Mouse (Mus musculus) liver, embryonic 14.5 days (tissue): Measurements from ENCODE around the gene Zfp346. TPM values are rescaled to one million over a fixed set of nuclear protein-coding genes. Genes with fewer than 3 reads are reported as not detected.

ENCODE experiments used
- ATAC-seq: fragments of 200-750 bp; cut with Nextera tagmentation; 2 replicates; pipeline ENCODE4 v1.8.0; 2017; ENCODE audit warnings: moderate number of reproducible peaks, mild to moderate bottlenecking, moderate library complexity; ENCODE audit not compliant: insufficient read depth
- DNase-seq, 3 experiments: peaks; one replicate each; pipeline ENCODE4 v3.0.0-alpha.2; 2012 to 2013; ENCODE audit warnings: low read depth in 3 of 3, low spot score in 3 of 3
- H3K27ac ChIP-seq: fragments of 300-500 bp; sonication (generic); 2 replicates; pipeline ENCODE4 v1.5.1; 2014; ENCODE audit warnings: moderate library complexity, mild to moderate bottlenecking, control low read depth, inconsistent platforms
- H3K27me3 ChIP-seq: fragments of 300-500 bp; sonication (generic); 2 replicates; pipeline ENCODE4 v1.6.1; 2014; ENCODE audit warnings: mild to moderate bottlenecking, low read length, moderate library complexity; ENCODE audit not compliant: control insufficient read depth, insufficient read depth
- H3K36me3 ChIP-seq: fragments of 300-500 bp; sonication (generic); replicated peaks from 2 replicates; pipeline ENCODE4 v1.6.1; 2014; ENCODE audit warnings: low read depth; ENCODE audit not compliant: control insufficient read depth, insufficient read depth
- H3K4me1 ChIP-seq, 2 experiments: fragments of 200-500 bp in 1 of 2; fragments of 300-500 bp in 1 of 2; sonication (generic) in 1 of 2; replicated peaks; 2 replicates each; pipeline ENCODE4 v1.6.1; 2012 to 2014; ENCODE audit warnings: antibody characterized with exemption in 1 of 2, inconsistent platforms in 1 of 2, low read length in 1 of 2; ENCODE audit not compliant: control insufficient read depth in 2 of 2, insufficient read depth in 2 of 2
- H3K4me2 ChIP-seq: fragments of 300-500 bp; sonication (generic); 2 replicates; pipeline ENCODE4 v1.6.1; 2014; ENCODE audit warnings: low read depth, mild to moderate bottlenecking, control low read depth, moderate library complexity
- H3K4me3 ChIP-seq, 2 experiments: fragments of 200-500 bp in 1 of 2; fragments of 300-500 bp in 1 of 2; sonication (generic) in 1 of 2; 2 replicates each; pipeline ENCODE4 v1.5.1; 2012 to 2014; ENCODE audit warnings: low read depth in 2 of 2, low read length in 2 of 2, mild to moderate bottlenecking in 2 of 2, control low read depth in 1 of 2, inconsistent platforms in 1 of 2, moderate library complexity in 1 of 2; ENCODE audit not compliant: insufficient read depth in 1 of 2
- H3K9ac ChIP-seq: fragments of 300-500 bp; sonication (generic); replicated peaks from 2 replicates; pipeline ENCODE4 v1.6.1; 2014; ENCODE audit warnings: mild to moderate bottlenecking, control low read depth, moderate library complexity
- H3K9me3 ChIP-seq: fragments of 300-500 bp; sonication (generic); 2 replicates; pipeline ENCODE4 v1.6.1; 2016; ENCODE audit warnings: low read length, mixed read lengths; ENCODE audit not compliant: control insufficient read depth
- CTCF ChIP-seq: IDR thresholded peaks from 2 replicates; pipeline ENCODE4 v1.5.1; 2016; ENCODE audit warnings: antibody characterized with exemption, low read depth, control low read depth
- EP300 ChIP-seq: IDR thresholded peaks from 2 replicates; pipeline ENCODE4 v1.6.1; 2016; ENCODE audit warnings: antibody characterized with exemption, low read depth
- WGBS: fragments of 180-500 bp; shearing (Covaris S2); extraction: QIAGEN DNeasy Blood & Tissue Kit; methylation state at CpG from one replicate; pipeline ENCODE4 v1.1.7; 2014; ENCODE audit not compliant: insufficient replicate concordance; 5-methylcytosine and 5-hydroxymethylcytosine counted together
- polyA plus RNA-seq, 2 experiments: library from polyadenylated mRNA; depleted of rRNA in 1 of 2; stranded (reverse) in 1 of 2; unstranded in 1 of 2; fragments of >200 nt; fragmentation: Nextera tagmentation in 1 of 2; extraction: Ambion mirVana in 1 of 2; gene quantifications; 2 replicates each; pipeline versions ENCODE4 v1.2.1 to v1.2.3; 2012 to 2014

Zfp346 gene
- polyA plus RNA-seq, 2 experiments = 5.6 to 11.4 TPM

- ATAC-seq = no peak
These were observed 73.4 kb downstream of the Zfp346 start for GRCm38 (mm10) chr13:55178556-55178955.

GRCm38 (mm10) chr13:55179591-55179990 is 74.5 kb downstream of the Zfp346 start:
- no peak for TF ChIP-seq CTCF
- no peak for TF ChIP-seq EP300
- ATAC-seq = no peak
- peaks cover 2 to 15% of the 10 kb centered on the region in 2 experiments; a peak in 3 of 4 replicates for H3K4me1 ChIP-seq
- H3K27me3 ChIP-seq = no peaks in the 10 kb centered on the region
- H3K36me3 ChIP-seq = no peaks in the 10 kb centered on the region
- H3K4me2 ChIP-seq = no peak overlapping the region
- DNase-seq = no peak
- H3K9ac ChIP-seq = no peak overlapping the region
- no peak overlapping the region for H3K4me3 ChIP-seq
- no peaks in the 10 kb centered on the region for H3K9me3 ChIP-seq
- no peak overlapping the region for H3K27ac ChIP-seq
- WGBS = 82% methylated on average over 3 of the region's 3 CpGs

More at GRCm38 (mm10) chr13:55178556-55178955, 73.4 kb downstream of the Zfp346 start:
- no peaks in the 10 kb centered on the region for H3K9me3 ChIP-seq
- H3K27ac ChIP-seq = no peak overlapping the region
- peak in 2 of 3 experiments; percentile 47 to 53 for DNase-seq
- no peaks in the 10 kb centered on the region for H3K27me3 ChIP-seq
- no peaks in the 10 kb centered on the region for H3K36me3 ChIP-seq
- no peak for TF ChIP-seq EP300
- peak; percentile 85 for TF ChIP-seq CTCF
- H3K4me3 ChIP-seq = no peak overlapping the region
- H3K9ac ChIP-seq = no peak overlapping the region
- no peak overlapping the region for H3K4me2 ChIP-seq
- H3K4me1 ChIP-seq = peaks cover 2 to 15% of the 10 kb centered on the region in 2 experiments; a peak in 3 of 4 replicates
- 46% methylated on average over 2 of the region's 2 CpGs for WGBS

- Histone ChIP-seq H3K27ac (peak overlapping the region; percentile 50), H3K36me3 (no peaks in the 10 kb centered on the region)
- DNase-seq = no peak
These were observed 76.7 kb downstream of the Zfp346 start for GRCm38 (mm10) chr13:55181786-55182172.

GRCm38 (mm10) chr13:55182173-55182894 is 77.2 kb downstream of the Zfp346 start:
- H3K9me3 ChIP-seq = no peaks in the 10 kb centered on the region
- H3K9ac ChIP-seq = peak overlapping the region; percentile 60
- ATAC-seq (peak; percentile 90), DNase-seq (peak; percentile 37 to 78 (median 68))
- 8% methylated on average over 23 of the region's 23 CpGs for WGBS
- H3K27ac ChIP-seq = peak overlapping the region; percentile 50
- peaks cover 2 to 15% of the 10 kb centered on the region in 2 experiments; a peak in 3 of 4 replicates for H3K4me1 ChIP-seq
- peak overlapping the region; percentile 50 to 65 for H3K4me3 ChIP-seq
- TF ChIP-seq CTCF = peak; percentile 84
- TF ChIP-seq EP300 = no peak
- H3K4me2 ChIP-seq = peak overlapping the region; percentile 67
- no peaks in the 10 kb centered on the region for H3K36me3 ChIP-seq
- H3K27me3 ChIP-seq = no peaks in the 10 kb centered on the region

More at GRCm38 (mm10) chr13:55181786-55182172, 76.7 kb downstream of the Zfp346 start:
- TF ChIP-seq EP300 (no peak), CTCF (no peak)
- Histone ChIP-seq H3K9ac (peak overlapping the region; percentile 60), H3K4me2 (peak overlapping the region; percentile 67), H3K4me3 (peak overlapping the region; percentile 50 to 65), H3K9me3 (no peaks in the 10 kb centered on the region), H3K27me3 (no peaks in the 10 kb centered on the region), H3K4me1 (peaks cover 2 to 15% of the 10 kb centered on the region in 2 experiments; a peak in 3 of 4 replicates)
- WGBS = 32% methylated on average over 2 of the region's 2 CpGs
- no peak for ATAC-seq

GRCm38 (mm10) chr13:55183382-55183781 is 78.3 kb downstream of the Zfp346 start:
- Histone ChIP-seq H3K9me3 (no peaks in the 10 kb centered on the region), H3K9ac (no peak overlapping the region), H3K27me3 (no peaks in the 10 kb centered on the region), H3K4me3 (no peak overlapping the region), H3K4me1 (peaks cover 2 to 15% of the 10 kb centered on the region in 2 experiments; a peak in 3 of 4 replicates), H3K36me3 (no peaks in the 10 kb centered on the region), H3K27ac (no peak overlapping the region), H3K4me2 (no peak overlapping the region)
- TF ChIP-seq EP300 (no peak), CTCF (no peak)
- no peak for DNase-seq
- 69% methylated on average over 6 of the region's 6 CpGs for WGBS
- ATAC-seq = no peak

Other genes starting within 250 kb of the Zfp346 start
- gene Unc5a, start 155.9 kb upstream of the Zfp346 start, polyA plus RNA-seq (2012; rRNA removed) = 0.37 and 0.56 TPM in 2 replicates
- 0.43 and 0.72 TPM in 2 replicates for gene Unc5a, start 155.9 kb upstream of the Zfp346 start, polyA plus RNA-seq (2014; fragmentation: Nextera tagmentation; extraction: Ambion mirVana)
- 3.5 and 3.9 TPM in 2 replicates for gene Hk3, start 83.9 kb upstream of the Zfp346 start, polyA plus RNA-seq (2012; rRNA removed)
- gene Hk3, start 83.9 kb upstream of the Zfp346 start, polyA plus RNA-seq (2014; fragmentation: Nextera tagmentation; extraction: Ambion mirVana) = 3.3 and 3.8 TPM in 2 replicates
- gene Uimc1, start 5.0 kb upstream of the Zfp346 start, polyA plus RNA-seq (2012; rRNA removed) = 6.0 and 12.5 TPM in 2 replicates
- gene Uimc1, start 5.0 kb upstream of the Zfp346 start, polyA plus RNA-seq (2014; fragmentation: Nextera tagmentation; extraction: Ambion mirVana) = 16.0 and 16.6 TPM in 2 replicates
- gene Gm17617, start 28.2 kb downstream of the Zfp346 start, polyA plus RNA-seq (2012; rRNA removed) = not detected in 2 replicates
- not detected in 2 replicates for gene Gm17617, start 28.2 kb downstream of the Zfp346 start, polyA plus RNA-seq (2014; fragmentation: Nextera tagmentation; extraction: Ambion mirVana)
- gene Fgfr4, start 47.3 kb downstream of the Zfp346 start, polyA plus RNA-seq (2012; rRNA removed) = 3.9 and 4.7 TPM in 2 replicates
- 3.3 and 4.5 TPM in 2 replicates for gene Fgfr4, start 47.3 kb downstream of the Zfp346 start, polyA plus RNA-seq (2014; fragmentation: Nextera tagmentation; extraction: Ambion mirVana)
- 7.0 and 8.0 TPM in 2 replicates for gene Nsd1, start 104.5 kb downstream of the Zfp346 start, polyA plus RNA-seq (2012; rRNA removed)
- 13.8 and 15.8 TPM in 2 replicates for gene Nsd1, start 104.5 kb downstream of the Zfp346 start, polyA plus RNA-seq (2014; fragmentation: Nextera tagmentation; extraction: Ambion mirVana)
- 129 and 130 TPM in 2 replicates for gene Prelid1, start 215.2 kb downstream of the Zfp346 start, polyA plus RNA-seq (2012; rRNA removed)
- 230 and 238 TPM in 2 replicates for gene Prelid1, start 215.2 kb downstream of the Zfp346 start, polyA plus RNA-seq (2014; fragmentation: Nextera tagmentation; extraction: Ambion mirVana)
- 42.3 and 47.1 TPM in 2 replicates for gene Rab24, start 216.6 kb downstream of the Zfp346 start, polyA plus RNA-seq (2012; rRNA removed)
- gene Rab24, start 216.6 kb downstream of the Zfp346 start, polyA plus RNA-seq (2014; fragmentation: Nextera tagmentation; extraction: Ambion mirVana) = 43.9 and 50.7 TPM in 2 replicates
- 32.6 and 32.8 TPM in 2 replicates for gene Mxd3, start 224.5 kb downstream of the Zfp346 start, polyA plus RNA-seq (2012; rRNA removed)
- 23.5 and 26.3 TPM in 2 replicates for gene Mxd3, start 224.5 kb downstream of the Zfp346 start, polyA plus RNA-seq (2014; fragmentation: Nextera tagmentation; extraction: Ambion mirVana)